Mouse (Mus musculus): ENCODE measurements at regions not wholly inside any gene's neighbourhood (a gene's known extent, or its start where the extent isn't known, plus 50 kb on each side); places are given as distances from the start of the nearest gene placed in this dataset.

DNA sequence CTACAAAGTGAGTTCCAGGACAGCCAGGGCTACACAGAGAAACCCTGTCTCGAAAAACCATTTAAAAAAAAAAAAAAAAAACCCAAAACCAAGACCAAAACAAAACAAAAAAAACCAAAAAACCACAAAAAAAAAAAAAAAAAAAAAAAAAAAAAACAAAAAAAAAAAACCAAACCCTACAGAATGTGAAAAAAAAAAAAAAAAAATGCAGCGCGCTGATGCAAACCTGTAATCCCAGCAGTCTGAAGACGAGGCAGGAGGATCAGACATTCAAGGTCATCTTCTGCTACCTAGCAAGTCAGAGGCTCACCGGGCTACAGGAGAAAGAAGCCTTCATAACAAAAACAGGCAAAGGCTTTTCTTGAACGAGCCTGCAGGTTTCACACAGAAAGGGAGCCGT lies 57.4 kb upstream of the Mphosph6 start:
- TF ChIP-seq TBP (conservative IDR thresholded peaks at IDR 0.05; ENCODE audit: low read depth, low read length) (no peak), NELFE (IDR thresholded peaks at IDR 0.05; ENCODE audit: low read depth, low read length) (no peak), ETS1 (conservative IDR thresholded peaks at IDR 0.05; ENCODE audit: low read depth, low read length) (no peak), POLR2A (IDR thresholded peaks at IDR 0.05; ENCODE audit: low read depth, low read length) (no peak), CTCF (conservative IDR thresholded peaks at IDR 0.05 in 1 of 2, IDR thresholded peaks at IDR 0.05 in 1 of 2; ENCODE audit: low read depth in 2 of 2, low read length in 2 of 2) (no peak), UBTF (IDR thresholded peaks at IDR 0.05; ENCODE audit: low read depth, low read length) (no peak)
